In the genomic region with DNA sequence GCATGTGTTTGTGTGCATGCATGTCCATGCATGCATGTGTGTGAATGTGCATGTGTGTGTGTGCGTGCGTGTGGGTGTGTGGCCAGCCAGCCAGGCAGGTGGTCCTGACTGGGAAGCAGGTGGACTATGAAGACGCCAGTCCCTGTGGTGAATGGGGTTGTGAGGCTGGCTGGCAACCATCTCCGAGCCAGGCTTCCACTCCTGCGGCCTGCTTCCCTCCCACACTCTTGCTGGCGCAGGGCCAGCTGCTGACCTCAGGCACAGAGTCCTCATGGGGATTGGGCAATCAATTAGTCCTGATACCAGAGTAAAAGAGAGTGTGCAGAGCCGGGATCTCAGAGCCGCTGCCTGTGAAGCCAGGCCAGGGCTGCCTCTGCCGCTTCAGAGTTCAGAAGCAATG, we compare ENCODE assay signal across 8 mouse cellular contexts. TPM values are rescaled to one million over a fixed set of nuclear protein-coding genes. Genes with fewer than 3 reads are reported as not detected.
DNase-seq lines count a peak whose midpoint lies in the region; ATAC-seq lines count a peak whose summit lies in the region.

No protein-coding gene starts in this region.

- DNase-seq in midbrain, embryonic 10.5 days (ENCODE audit: low spot score) = no peak
- DNase-seq in embryo, embryonic 10.5 days (ENCODE audit: low spot score) = peak; percentile 69
- DNase-seq in hindbrain, embryonic 10.5 days (ENCODE audit: low spot score) = peak; percentile 49
- no peak for DNase-seq in liver, embryonic 13.5 days
- no peak for DNase-seq in thymus, postnatal 14 days
- no peak for DNase-seq in frontal cortex, postnatal 25 days (ENCODE audit: low spot score in 2 of 2)

- no peaks in the 10 kb centered on the region for H3K9me3 ChIP-seq in midbrain, embryonic 12.5 days
- no peaks in the 10 kb centered on the region for H3K9me3 ChIP-seq in midbrain, embryonic 10.5 days (replicated peaks)
- no peaks in the 10 kb centered on the region for H3K9me3 ChIP-seq in hindbrain, embryonic 10.5 days
- no peaks in the 10 kb centered on the region for H3K9me3 ChIP-seq in liver, embryonic 13.5 days (replicated peaks)
- no peaks in the 10 kb centered on the region for H3K9me3 ChIP-seq in neural tube, embryonic 14.5 days (ENCODE audit: control insufficient read depth, low read length)

- H3K27me3 ChIP-seq in midbrain, embryonic 12.5 days = peaks cover 62% of the 10 kb centered on the region
- peaks cover 79% of the 10 kb centered on the region for H3K27me3 ChIP-seq in midbrain, embryonic 10.5 days (ENCODE audit: low read depth, poor library complexity, severe bottlenecking)
- H3K27me3 ChIP-seq in hindbrain, embryonic 10.5 days (ENCODE audit: insufficient read depth, poor library complexity, severe bottlenecking) = peaks cover 82% of the 10 kb centered on the region
- H3K27me3 ChIP-seq in liver, embryonic 13.5 days = peaks cover 73% of the 10 kb centered on the region
- peaks cover 12% of the 10 kb centered on the region; the same call in 1 of the 2 replicates for H3K27me3 ChIP-seq in neural tube, embryonic 14.5 days (ENCODE audit: control insufficient read depth, insufficient read depth, low read length)

- ATAC-seq in midbrain, embryonic 12.5 days (ENCODE audit: low FRiP score, low read depth) = peak; percentile 64
- ATAC-seq in liver, embryonic 13.5 days (ENCODE audit: low read depth) = peak; percentile 63
- peak; percentile 64; the same call in 1 of the 2 replicates for ATAC-seq in neural tube, embryonic 14.5 days (ENCODE audit: low read depth)

- no peaks in the 10 kb centered on the region for H3K36me3 ChIP-seq in midbrain, embryonic 12.5 days
- H3K36me3 ChIP-seq in midbrain, embryonic 10.5 days = no peaks in the 10 kb centered on the region
- H3K36me3 ChIP-seq in hindbrain, embryonic 10.5 days = no peaks in the 10 kb centered on the region
- no peaks in the 10 kb centered on the region for H3K36me3 ChIP-seq in liver, embryonic 13.5 days
- no peaks in the 10 kb centered on the region for H3K36me3 ChIP-seq in neural tube, embryonic 14.5 days (ENCODE audit: control insufficient read depth, insufficient read depth, low read length)

- H3K4me3 ChIP-seq in midbrain, embryonic 12.5 days = no peak overlapping the region
- no peak overlapping the region for H3K4me3 ChIP-seq in midbrain, embryonic 10.5 days
- H3K4me3 ChIP-seq in hindbrain, embryonic 10.5 days = no peak overlapping the region
- H3K4me3 ChIP-seq in liver, embryonic 13.5 days (replicated peaks) = no peak overlapping the region
- H3K4me3 ChIP-seq in neural tube, embryonic 14.5 days (ENCODE audit: low read depth, low read length) = no peak overlapping the region

- peaks cover 17% of the 10 kb centered on the region for H3K4me1 ChIP-seq in midbrain, embryonic 12.5 days
- H3K4me1 ChIP-seq in midbrain, embryonic 10.5 days = peaks cover 18% of the 10 kb centered on the region
- H3K4me1 ChIP-seq in hindbrain, embryonic 10.5 days (replicated peaks) = peaks cover 35% of the 10 kb centered on the region
- peaks cover 12% of the 10 kb centered on the region for H3K4me1 ChIP-seq in liver, embryonic 13.5 days (replicated peaks)
- 0 out of 2 replicates have a peak, but pooled peaks cover 6% of the 10 kb centered on the region for H3K4me1 ChIP-seq in neural tube, embryonic 14.5 days (ENCODE audit: control insufficient read depth, insufficient read depth, low read length)

- H3K4me2 ChIP-seq in midbrain, embryonic 12.5 days (replicated peaks) = no peak overlapping the region
- no peak overlapping the region for H3K4me2 ChIP-seq in liver, embryonic 13.5 days
- H3K4me2 ChIP-seq in neural tube, embryonic 14.5 days (ENCODE audit: low read depth, low read length) = no peak overlapping the region

- 43% methylated on average over 9 of the region's 9 CpGs for WGBS in midbrain, embryonic 12.5 days
- 59% methylated on average over 9 of the region's 9 CpGs for WGBS in midbrain, embryonic 10.5 days
- WGBS in hindbrain, embryonic 10.5 days = 48% methylated on average over 9 of the region's 9 CpGs
- WGBS in liver, embryonic 13.5 days (ENCODE audit: insufficient replicate concordance) = 41% methylated on average over 9 of the region's 9 CpGs
- WGBS in neural tube, embryonic 14.5 days = 14% methylated on average over 9 of the region's 9 CpGs

- no peak overlapping the region for H3K9ac ChIP-seq in midbrain, embryonic 12.5 days (replicated peaks)
- H3K9ac ChIP-seq in liver, embryonic 13.5 days = no peak overlapping the region
- no peak overlapping the region for H3K9ac ChIP-seq in neural tube, embryonic 14.5 days (replicated peaks; ENCODE audit: low read depth, low read length)

- no peak overlapping the region for H3K27ac ChIP-seq in midbrain, embryonic 12.5 days (replicated peaks)
- no peak overlapping the region for H3K27ac ChIP-seq in midbrain, embryonic 10.5 days (replicated peaks)
- H3K27ac ChIP-seq in hindbrain, embryonic 10.5 days = 0 out of 2 replicates have a peak overlapping the region, but pooled peaks have one; percentile 13
- no peak overlapping the region for H3K27ac ChIP-seq in liver, embryonic 13.5 days
- no peak overlapping the region; the same call in 1 of the 2 replicates for H3K27ac ChIP-seq in neural tube, embryonic 14.5 days (ENCODE audit: low read depth, low read length)

RNA-seq across cellular contexts. Expression of a gene that starts 8.6 kb away (rescaled TPM):
- 8.0 and 8.2 TPM in 2 replicates for polyA plus RNA-seq in midbrain, embryonic 12.5 days (2016; fragmentation: Nextera tagmentation; extraction: Ambion mirVana)
- polyA plus RNA-seq in midbrain, embryonic 10.5 days (2016; fragmentation: Nextera tagmentation; extraction: Ambion mirVana) = 7.2 and 8.4 TPM in 2 replicates
- polyA plus RNA-seq in hindbrain, embryonic 10.5 days (2016; fragmentation: Nextera tagmentation; extraction: Ambion mirVana) = 10.4 and 11.8 TPM in 2 replicates
- 2.7 and 2.9 TPM in 2 replicates for polyA plus RNA-seq in liver, embryonic 13.5 days (2015; fragmentation: Nextera tagmentation; extraction: Ambion mirVana)
- 9.2 and 9.9 TPM in 2 replicates for polyA plus RNA-seq in neural tube, embryonic 14.5 days (2014; fragmentation: Nextera tagmentation; extraction: Ambion mirVana)

RNA-seq across cellular contexts. Expression of a gene that starts 13.5 kb away (rescaled TPM):
- 6.5 and 7.9 TPM in 2 replicates for polyA plus RNA-seq in midbrain, embryonic 12.5 days (2016; fragmentation: Nextera tagmentation; extraction: Ambion mirVana)
- polyA plus RNA-seq in midbrain, embryonic 10.5 days (2016; fragmentation: Nextera tagmentation; extraction: Ambion mirVana) = 1.2 and 1.8 TPM in 2 replicates
- polyA plus RNA-seq in hindbrain, embryonic 10.5 days (2016; fragmentation: Nextera tagmentation; extraction: Ambion mirVana) = 2.3 and 3.8 TPM in 2 replicates
- 0.51 and 0.55 TPM in 2 replicates for polyA plus RNA-seq in liver, embryonic 13.5 days (2015; fragmentation: Nextera tagmentation; extraction: Ambion mirVana)
- polyA plus RNA-seq in neural tube, embryonic 14.5 days (2014; fragmentation: Nextera tagmentation; extraction: Ambion mirVana) = 11.8 and 13.8 TPM in 2 replicates

RNA-seq across cellular contexts. Expression of a gene that starts 30.1 kb away (rescaled TPM):
- polyA plus RNA-seq in midbrain, embryonic 12.5 days (2016; fragmentation: Nextera tagmentation; extraction: Ambion mirVana) = 56.8 and 61.6 TPM in 2 replicates
- 77.0 and 78.4 TPM in 2 replicates for polyA plus RNA-seq in midbrain, embryonic 10.5 days (2016; fragmentation: Nextera tagmentation; extraction: Ambion mirVana)
- 70.5 and 80.6 TPM in 2 replicates for polyA plus RNA-seq in hindbrain, embryonic 10.5 days (2016; fragmentation: Nextera tagmentation; extraction: Ambion mirVana)
- 59.2 and 66.7 TPM in 2 replicates for polyA plus RNA-seq in liver, embryonic 13.5 days (2015; fragmentation: Nextera tagmentation; extraction: Ambion mirVana)
- polyA plus RNA-seq in neural tube, embryonic 14.5 days (2014; fragmentation: Nextera tagmentation; extraction: Ambion mirVana) = 68.6 and 69.7 TPM in 2 replicates

RNA-seq across cellular contexts. Expression of a gene that starts 31.8 kb away (rescaled TPM):
- 0.29 TPM in 1 of 2 replicates, not detected in the other for polyA plus RNA-seq in midbrain, embryonic 12.5 days (2016; fragmentation: Nextera tagmentation; extraction: Ambion mirVana)
- polyA plus RNA-seq in midbrain, embryonic 10.5 days (2016; fragmentation: Nextera tagmentation; extraction: Ambion mirVana) = not detected in 2 replicates
- polyA plus RNA-seq in hindbrain, embryonic 10.5 days (2016; fragmentation: Nextera tagmentation; extraction: Ambion mirVana) = not detected in 2 replicates
- 0.36 and 0.43 TPM in 2 replicates for polyA plus RNA-seq in liver, embryonic 13.5 days (2015; fragmentation: Nextera tagmentation; extraction: Ambion mirVana)
- 0.24 TPM in 2 replicates for polyA plus RNA-seq in neural tube, embryonic 14.5 days (2014; fragmentation: Nextera tagmentation; extraction: Ambion mirVana)

RNA-seq across cellular contexts. Expression of a gene that starts 36.2 kb away (rescaled TPM):
- polyA plus RNA-seq in midbrain, embryonic 12.5 days (2016; fragmentation: Nextera tagmentation; extraction: Ambion mirVana) = 0.14 and 0.34 TPM in 2 replicates
- polyA plus RNA-seq in midbrain, embryonic 10.5 days (2016; fragmentation: Nextera tagmentation; extraction: Ambion mirVana) = 0.11 and 0.21 TPM in 2 replicates
- polyA plus RNA-seq in hindbrain, embryonic 10.5 days (2016; fragmentation: Nextera tagmentation; extraction: Ambion mirVana) = 0.39 and 0.42 TPM in 2 replicates
- 0.23 and 0.32 TPM in 2 replicates for polyA plus RNA-seq in liver, embryonic 13.5 days (2015; fragmentation: Nextera tagmentation; extraction: Ambion mirVana)
- 0.95 and 1.9 TPM in 2 replicates for polyA plus RNA-seq in neural tube, embryonic 14.5 days (2014; fragmentation: Nextera tagmentation; extraction: Ambion mirVana)

Comparison
In these comparisons a context has a peak if more than half of its experiments do, and no peak if none do; other contexts are left out.
1. DNase-seq: peak in embryo, embryonic 10.5 days (single experiment) and hindbrain, embryonic 10.5 days (single experiment); none in midbrain, embryonic 10.5 days (single experiment), liver, embryonic 13.5 days (single experiment), thymus, postnatal 14 days (single experiment) and frontal cortex, postnatal 25 days (0 of 2).
2. Peak in every context shown above with its lines, with median percentiles within 50 percentile points of each other: ATAC-seq.